Mouse (Mus musculus) limb, embryonic 14.5 days (tissue): ENCODE measurements at regions not wholly inside any gene's neighbourhood (a gene's known extent, or its start where the extent isn't known, plus 50 kb on each side); places are given as distances from the start of the nearest gene placed in this dataset.

Experiments used
- ATAC-seq: fragments of 200-750 bp; cut with Nextera tagmentation; 2 replicates; pipeline ENCODE4 v1.8.0; 2017; ENCODE audit warnings: low read depth, moderate number of reproducible peaks, moderate TSS enrichment; ENCODE audit not compliant: low FRiP score
- DNase-seq: peaks from one replicate; pipeline ENCODE4 v3.0.0-alpha.2; 2015; ENCODE audit warnings: low spot score
- H3K27ac ChIP-seq: fragments of 300-500 bp; sonication (generic); replicated peaks from 2 replicates; pipeline ENCODE4 v1.5.1; 2014; ENCODE audit warnings: low read depth, mild to moderate bottlenecking, low read length, moderate library complexity, mixed read lengths
- H3K27me3 ChIP-seq: fragments of 300-500 bp; sonication (generic); 2 replicates; pipeline ENCODE4 v1.6.1; 2014; ENCODE audit warnings: low read length, mixed read lengths; ENCODE audit not compliant: control insufficient read depth, insufficient read depth
- H3K36me3 ChIP-seq: fragments of 300-500 bp; sonication (generic); 2 replicates; pipeline ENCODE4 v1.6.1; 2014; ENCODE audit warnings: mild to moderate bottlenecking, low read length, moderate library complexity, mixed read lengths; ENCODE audit not compliant: control insufficient read depth, insufficient read depth
- H3K4me1 ChIP-seq: fragments of 300-500 bp; sonication (generic); 2 replicates; pipeline ENCODE4 v1.6.1; 2014; ENCODE audit warnings: antibody characterized with exemption, low read length, mixed read lengths; ENCODE audit not compliant: control insufficient read depth, insufficient read depth
- H3K4me2 ChIP-seq: fragments of 300-500 bp; sonication (generic); replicated peaks from 2 replicates; pipeline ENCODE4 v1.6.1; 2014; ENCODE audit warnings: low read depth, mild to moderate bottlenecking, low read length, moderate library complexity; ENCODE audit not compliant: severe bottlenecking
- H3K4me3 ChIP-seq: fragments of 300-500 bp; sonication (generic); replicated peaks from 2 replicates; pipeline ENCODE4 v1.5.1; 2014; ENCODE audit warnings: low read length
- H3K9ac ChIP-seq: fragments of 300-500 bp; sonication (generic); 2 replicates; pipeline ENCODE4 v1.6.1; 2014; ENCODE audit warnings: mild to moderate bottlenecking, low read depth, low read length, moderate library complexity; ENCODE audit not compliant: severe bottlenecking
- H3K9me3 ChIP-seq: fragments of 300-500 bp; sonication (generic); 2 replicates; pipeline ENCODE4 v1.6.1; 2016; ENCODE audit warnings: low read length; ENCODE audit not compliant: control insufficient read depth
- POLR2A ChIP-seq: fragments of 200-500 bp; IDR thresholded peaks from 2 replicates; pipeline ENCODE4 v1.8.0; 2012; ENCODE audit warnings: inconsistent platforms, mild to moderate bottlenecking, moderate library complexity, borderline replicate concordance; ENCODE audit not compliant: insufficient read depth, insufficient read length; ENCODE audit errors: extremely low read depth
- WGBS: fragments of 180-500 bp; shearing (Covaris S2); extraction: QIAGEN DNeasy Blood & Tissue Kit; methylation state at CpG from one replicate; pipeline ENCODE4 v1.1.7; 2014; 5-methylcytosine and 5-hydroxymethylcytosine counted together

DNA sequence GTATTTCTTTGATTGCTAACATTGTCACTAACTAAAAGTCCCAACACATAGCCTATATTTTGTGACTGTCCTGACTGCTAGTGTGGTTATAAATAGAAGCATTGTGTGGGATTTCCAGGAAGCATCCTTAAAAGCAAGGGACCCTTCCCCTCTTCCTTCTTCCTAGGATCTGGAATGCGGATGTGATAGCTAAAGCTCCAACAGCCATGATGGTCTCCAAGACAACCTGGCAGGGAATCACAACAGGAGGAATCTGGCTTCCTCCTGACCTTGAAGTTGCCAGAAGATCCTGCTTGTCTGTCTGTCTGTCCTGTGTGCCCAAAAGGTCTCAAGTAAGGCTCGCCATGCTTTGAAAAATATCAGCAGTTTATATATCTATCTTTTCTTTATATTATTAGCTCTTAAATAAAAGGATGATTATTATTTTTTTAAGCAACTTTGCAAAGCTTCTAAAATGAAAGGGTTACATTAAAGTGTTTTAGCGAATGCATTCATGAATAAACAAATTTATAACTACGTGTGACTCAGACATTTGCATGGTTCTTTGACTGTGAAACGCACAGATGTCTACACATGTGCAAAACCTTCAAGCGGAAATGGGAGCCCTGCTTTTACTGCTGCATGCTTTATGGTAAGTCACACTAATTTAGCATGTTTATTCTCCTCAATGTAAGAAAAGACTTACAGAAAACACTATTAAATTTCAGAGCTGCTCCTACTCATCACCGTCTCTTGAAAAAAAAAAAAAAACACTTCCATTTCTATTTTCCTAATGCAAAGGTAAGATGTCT lies 160.9 kb downstream of the Plk2 start:
- DNase-seq (peak; percentile 44), ATAC-seq (no peak)
- Histone ChIP-seq H3K36me3 (no peaks in the 10 kb centered on the region), H3K4me1 (no peaks in the 10 kb centered on the region), H3K4me2 (no peak overlapping the region), H3K9ac (no peak overlapping the region), H3K27me3 (no peaks in the 10 kb centered on the region), H3K9me3 (no peaks in the 10 kb centered on the region), H3K27ac (no peak overlapping the region), H3K4me3 (no peak overlapping the region)
- WGBS = 77% methylated on average over 7 of the region's 7 CpGs
- no peak for TF ChIP-seq POLR2A

DNA sequence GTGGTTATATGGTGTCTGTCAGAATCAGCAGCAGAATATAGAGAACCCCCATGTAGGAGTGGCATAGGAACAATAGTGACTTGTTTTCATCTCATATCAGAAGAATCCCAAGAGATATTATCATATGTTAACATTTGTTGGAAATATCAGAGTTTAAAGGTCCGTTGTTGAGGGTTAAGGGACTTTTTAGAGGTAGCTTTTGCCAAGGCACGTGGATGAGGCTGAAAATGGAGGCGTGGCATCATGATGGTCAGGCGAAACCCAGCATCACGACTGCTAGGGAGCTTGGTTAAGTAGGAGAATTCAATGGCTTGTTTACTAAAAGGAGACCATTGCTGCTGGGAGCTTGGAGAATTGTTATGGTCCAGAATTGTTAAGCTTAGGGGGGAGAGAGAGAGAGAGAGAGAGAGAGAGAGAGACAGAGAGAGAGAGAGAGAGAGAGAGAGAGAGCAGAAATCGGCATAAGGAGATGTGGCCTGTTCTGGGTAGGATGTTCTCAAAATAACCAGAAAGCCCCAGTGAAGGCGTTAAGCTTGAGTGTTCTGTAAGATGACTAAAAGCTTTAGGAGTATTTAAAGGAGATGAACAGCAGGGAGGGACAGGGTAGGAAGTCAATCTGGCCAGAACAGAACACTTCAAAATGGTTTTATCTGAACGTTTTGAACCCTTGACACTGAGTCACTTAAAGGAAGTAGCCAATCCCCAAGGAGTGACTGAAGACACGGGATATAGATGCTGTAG lies 161.7 kb downstream of the Plk2 start:
- H3K4me1 ChIP-seq = no peaks in the 10 kb centered on the region
- TF ChIP-seq POLR2A = no peak
- no peaks in the 10 kb centered on the region for H3K9me3 ChIP-seq
- H3K4me3 ChIP-seq = no peak overlapping the region
- WGBS = 69% methylated on average over 9 of the region's 9 CpGs
- ATAC-seq = no peak
- no peak overlapping the region for H3K27ac ChIP-seq
- DNase-seq = no peak
- H3K36me3 ChIP-seq = no peaks in the 10 kb centered on the region
- H3K4me2 ChIP-seq = no peak overlapping the region
- H3K9ac ChIP-seq = no peak overlapping the region
- no peaks in the 10 kb centered on the region for H3K27me3 ChIP-seq

DNA sequence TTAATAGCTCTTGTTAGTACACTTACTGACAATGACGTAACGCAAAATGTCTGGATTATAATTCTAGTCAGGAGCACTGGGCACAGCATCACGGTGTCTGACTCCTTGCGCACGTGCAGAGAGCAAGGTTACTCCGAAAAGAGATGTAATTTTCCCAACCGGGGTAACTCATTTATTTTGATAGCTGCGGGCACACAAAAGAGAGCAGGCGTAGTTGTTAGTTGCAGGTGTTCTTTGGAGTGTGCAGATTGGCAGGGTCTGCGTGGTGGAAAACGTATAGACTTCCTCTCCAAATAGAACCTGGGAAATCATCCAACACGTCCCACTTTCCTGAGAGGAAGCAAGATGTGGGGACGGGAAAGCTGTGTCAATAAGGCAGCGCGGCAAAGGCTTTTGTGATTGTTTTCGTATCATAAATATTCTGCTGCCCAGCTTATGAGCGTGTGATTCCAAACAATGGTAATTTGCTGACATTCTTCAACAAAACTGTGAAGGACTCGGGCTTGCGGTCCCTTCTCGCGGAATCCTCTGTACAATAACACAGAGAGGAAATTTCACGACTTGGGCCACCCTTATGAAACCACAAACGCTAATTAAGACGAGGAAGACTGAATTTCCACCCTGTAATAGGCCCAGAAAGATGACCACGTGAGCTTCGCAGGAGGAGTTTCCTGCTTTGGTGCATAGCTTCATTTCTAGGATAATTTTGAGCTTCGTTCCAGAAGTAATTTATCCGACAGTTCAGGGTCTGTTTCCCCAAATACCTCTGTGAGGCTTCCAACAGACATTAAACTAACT lies 163.3 kb downstream of the Plk2 start:
- no peaks in the 10 kb centered on the region for H3K4me1 ChIP-seq
- no peak for TF ChIP-seq POLR2A
- ATAC-seq (no peak), DNase-seq (peak; percentile 52)
- H3K4me2 ChIP-seq = peak overlapping the region; percentile 6; the same call in 1 of the 2 replicates
- H3K9me3 ChIP-seq = no peaks in the 10 kb centered on the region
- H3K9ac ChIP-seq = no peak overlapping the region
- H3K27ac ChIP-seq = no peak overlapping the region; the same call in 1 of the 2 replicates
- no peaks in the 10 kb centered on the region for H3K27me3 ChIP-seq
- no peaks in the 10 kb centered on the region for H3K36me3 ChIP-seq
- H3K4me3 ChIP-seq = no peak overlapping the region
- WGBS = 62% methylated on average over 28 of the region's 28 CpGs

DNA sequence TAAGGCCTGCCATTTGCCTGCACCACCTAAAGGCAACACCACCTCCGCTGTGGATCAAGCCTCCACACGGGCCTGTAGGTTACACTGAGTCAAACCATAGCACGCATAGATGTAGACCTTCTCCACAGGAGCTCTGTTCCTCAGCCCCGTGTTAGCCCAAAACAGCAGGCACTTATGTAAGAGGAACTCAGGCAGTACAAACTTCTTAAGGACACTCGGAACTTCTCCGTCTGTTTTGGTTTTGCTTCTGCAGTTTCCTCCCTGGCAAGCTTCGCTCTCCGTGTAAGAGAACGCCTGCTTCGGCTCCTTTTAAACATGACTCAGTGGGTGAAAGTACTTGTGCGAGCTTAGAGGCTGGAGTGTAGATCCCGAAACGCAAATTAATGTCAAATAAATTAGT lies 165.7 kb downstream of the Plk2 start:
- H3K9me3 ChIP-seq = no peaks in the 10 kb centered on the region
- no peak for TF ChIP-seq POLR2A
- WGBS = 85% methylated on average over 13 of the region's 13 CpGs
- H3K9ac ChIP-seq = no peak overlapping the region
- H3K4me1 ChIP-seq = no peaks in the 10 kb centered on the region
- no peak for ATAC-seq
- DNase-seq = no peak
- H3K36me3 ChIP-seq = no peaks in the 10 kb centered on the region
- no peaks in the 10 kb centered on the region for H3K27me3 ChIP-seq
- no peak overlapping the region for H3K4me2 ChIP-seq
- no peak overlapping the region for H3K27ac ChIP-seq
- H3K4me3 ChIP-seq = no peak overlapping the region

DNA sequence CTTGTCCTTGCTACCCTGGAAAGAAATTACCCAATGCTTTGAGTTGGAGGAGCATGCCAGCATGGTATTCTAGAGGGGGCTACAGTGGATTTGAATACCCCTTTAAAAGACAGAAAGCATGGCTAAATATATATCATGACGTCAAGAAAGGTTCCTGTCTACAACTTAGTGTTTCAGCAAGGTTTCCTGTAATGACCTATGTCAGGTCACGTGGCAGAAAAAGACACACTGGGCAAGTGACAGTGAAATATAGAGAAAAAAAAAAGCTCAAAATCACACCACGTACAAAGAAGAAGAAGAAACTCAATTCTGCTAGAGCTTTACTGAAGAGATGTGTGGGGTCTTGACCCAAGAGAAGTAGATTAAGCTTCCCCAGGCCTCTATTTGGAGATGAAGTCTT lies 167.7 kb downstream of the Plk2 start:
- TF ChIP-seq POLR2A = no peak
- no peak overlapping the region for H3K27ac ChIP-seq
- DNase-seq (no peak), ATAC-seq (no peak)
- H3K9ac ChIP-seq = no peak overlapping the region
- no peaks in the 10 kb centered on the region for H3K9me3 ChIP-seq
- 78% methylated on average over 3 of the region's 3 CpGs for WGBS
- H3K4me2 ChIP-seq = no peak overlapping the region
- no peaks in the 10 kb centered on the region for H3K4me1 ChIP-seq
- H3K27me3 ChIP-seq = no peaks in the 10 kb centered on the region
- H3K36me3 ChIP-seq = no peaks in the 10 kb centered on the region
- H3K4me3 ChIP-seq = no peak overlapping the region
